Mouse (Mus musculus) large intestine, adult 2 months (tissue): Measurements from ENCODE around the gene Slc9a9. TPM values are rescaled to one million over a fixed set of nuclear protein-coding genes. Genes with fewer than 3 reads are reported as not detected.

Experiments
- DNase-seq: peaks from one replicate; pipeline ENCODE4 v3.0.0-alpha.2; 2012; ENCODE audit warnings: low read depth, low spot score
- WGBS: fragments of 180-500 bp; shearing (Covaris S2); methylation state at CpG from one replicate; pipeline ENCODE4 v1.1.7; 2018; 5-methylcytosine and 5-hydroxymethylcytosine counted together
- polyA plus RNA-seq: library from polyadenylated mRNA; depleted of rRNA; stranded (reverse); fragments of >200 nt; gene quantifications from 2 replicates; pipeline ENCODE4 v1.2.3, GENCODE M21; 2012

Slc9a9 gene
- polyA plus RNA-seq, 1 experiment = 1.5 TPM

DNA sequence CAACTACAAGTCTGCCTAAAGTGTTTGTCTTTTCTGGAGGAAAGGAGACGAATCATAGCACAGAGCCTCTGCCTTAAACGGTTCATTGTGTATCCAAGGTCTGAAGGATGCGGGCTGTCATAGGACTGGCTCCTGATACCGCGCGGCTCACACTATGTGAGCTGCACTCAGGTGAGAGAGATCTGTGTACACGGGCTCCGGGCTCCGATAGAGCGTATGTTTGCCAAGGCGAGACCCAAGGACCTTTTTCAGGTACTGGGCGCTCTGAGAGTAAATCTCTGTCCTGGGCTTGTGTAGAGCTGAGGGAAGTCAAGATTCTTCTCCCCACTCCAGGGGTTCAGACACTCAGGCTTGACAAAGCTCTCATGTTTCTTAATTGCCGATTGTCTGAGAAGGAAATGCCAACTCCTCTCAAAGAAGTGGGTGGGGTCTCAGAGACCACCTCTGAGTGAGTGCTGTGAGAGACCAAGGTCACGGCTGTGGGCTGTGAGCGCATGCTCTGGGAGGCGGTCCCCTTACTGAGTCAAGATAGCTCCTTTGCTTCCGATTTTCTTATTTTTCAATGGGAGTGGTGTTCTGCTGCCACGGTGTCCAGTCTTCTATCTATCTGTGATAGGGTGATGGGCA, 10.9 kb downstream of the Slc9a9 start:
- WGBS = 57% methylated on average over 18 of the region's 18 CpGs
- DNase-seq = no peak

GRCm38 (mm10) chr9:94681095-94681487, 11.4 kb downstream of the Slc9a9 start:
- no peak for DNase-seq
- WGBS = 84% methylated on average over 8 of the region's 8 CpGs

DNA sequence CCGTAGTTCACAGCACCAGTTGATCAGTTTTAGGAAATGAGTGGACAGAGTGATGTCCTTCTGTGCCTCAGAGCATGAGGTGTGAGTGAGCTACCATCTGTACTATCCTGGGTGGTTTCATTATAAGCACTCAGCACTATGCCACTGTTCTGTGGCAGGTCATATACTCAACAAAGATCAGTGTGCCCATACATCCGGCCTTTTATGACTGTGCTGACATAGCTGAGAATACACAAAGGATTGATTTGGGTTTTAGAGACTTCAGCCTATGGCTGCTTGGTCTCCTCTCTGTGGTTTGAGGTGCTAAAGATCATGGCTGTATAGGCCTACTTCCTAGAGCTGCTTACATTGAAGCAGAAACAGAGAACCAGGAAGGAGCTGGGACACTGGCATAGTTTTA, 12.6 kb downstream of the Slc9a9 start:
- WGBS = 66% methylated on average over 2 of the region's 2 CpGs

GRCm38 (mm10) chr9:94685640-94686039, 15.9 kb downstream of the Slc9a9 start:
- no peak for DNase-seq
- WGBS = 69% methylated on average over 1 of the region's 1 CpGs

More for the DNA sequence above, 12.6 kb downstream of the Slc9a9 start:
- no peak for DNase-seq

DNA sequence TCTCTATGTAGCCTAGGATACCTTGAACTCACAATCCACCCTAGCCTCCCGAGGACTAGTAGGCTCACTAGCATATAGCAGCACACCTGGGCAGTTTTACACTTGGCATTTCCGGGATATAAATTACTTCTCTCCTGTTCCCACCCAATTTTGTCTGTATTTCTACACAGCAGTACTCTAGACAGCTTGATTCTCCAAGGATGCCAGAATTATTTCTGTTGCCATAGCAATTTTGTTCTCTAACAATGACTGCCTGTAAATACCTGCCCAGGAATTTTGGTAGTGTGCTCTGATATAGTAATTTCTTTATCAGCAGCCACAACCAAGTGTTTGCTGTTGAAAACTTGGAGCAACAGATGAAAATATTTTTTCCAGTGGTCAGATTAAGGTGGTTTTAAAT, 16.7 kb downstream of the Slc9a9 start:
- no peak for DNase-seq
- 66% methylated on average over 2 of the region's 2 CpGs for WGBS

- 100% methylated on average over 1 of the region's 1 CpGs for WGBS
- DNase-seq = no peak
Measured at GRCm38 (mm10) chr9:94687203-94687859, 17.6 kb downstream of the Slc9a9 start.

DNA sequence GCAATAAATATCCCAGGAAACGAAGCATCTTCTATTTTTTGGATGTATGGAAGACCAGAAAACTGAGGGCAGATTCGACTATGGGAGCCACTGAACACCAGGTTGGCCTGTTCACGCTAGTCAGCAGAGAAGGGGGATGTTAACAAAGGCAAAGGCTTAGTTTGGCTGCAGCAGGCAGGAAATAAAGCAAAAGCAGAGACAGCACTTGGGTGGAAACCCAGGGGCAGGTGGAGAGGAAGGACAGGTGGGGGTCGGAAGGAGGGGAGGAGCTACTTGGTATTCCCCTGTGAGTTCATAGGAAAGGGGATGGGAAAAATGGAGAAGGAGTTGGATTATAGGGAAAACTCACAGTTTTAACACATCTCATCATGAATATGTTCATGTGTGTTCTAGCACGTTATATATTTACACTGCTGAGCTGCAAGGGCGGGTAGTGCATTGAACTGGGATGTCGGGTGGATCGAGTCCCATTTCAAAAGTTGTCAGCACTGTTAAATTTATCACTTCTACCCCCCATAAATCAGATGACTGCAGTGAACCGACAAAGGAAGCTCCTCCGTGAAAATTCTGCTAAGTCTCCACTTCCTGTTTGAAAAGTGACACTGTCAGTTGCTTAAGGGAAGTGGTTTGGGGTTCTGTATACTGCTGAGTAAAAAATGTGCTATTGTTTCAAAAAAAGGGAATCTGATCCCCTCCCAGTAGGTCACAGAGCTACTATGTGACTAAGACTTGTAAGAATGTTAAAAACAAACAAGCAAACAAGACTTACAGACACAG, 21.8 kb downstream of the Slc9a9 start:
- WGBS = 19% methylated on average over 10 of the region's 10 CpGs
- DNase-seq = no peak

DNA sequence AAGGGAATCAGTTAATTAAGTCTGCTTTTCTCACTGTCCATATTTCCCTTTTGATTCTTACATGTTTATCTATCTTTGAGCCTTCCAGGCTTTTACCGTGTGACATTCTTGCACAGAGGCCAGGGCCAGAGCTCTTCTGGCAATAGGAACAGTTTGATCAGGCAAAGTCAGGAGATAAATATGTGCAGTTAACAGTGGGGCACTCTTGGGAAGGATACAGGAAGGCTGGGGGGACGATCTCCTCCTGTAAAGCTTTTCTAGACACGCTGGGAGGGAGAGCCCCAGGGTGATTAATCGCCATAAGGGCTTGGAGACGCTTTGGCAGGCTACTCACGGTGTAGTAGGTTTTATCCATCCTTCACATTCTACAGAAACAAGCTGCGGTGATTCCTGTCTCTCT, 22.4 kb downstream of the Slc9a9 start:
- DNase-seq = no peak
- 34% methylated on average over 7 of the region's 7 CpGs for WGBS

- DNase-seq = no peak
- WGBS = 86% methylated on average over 4 of the region's 4 CpGs
Measured at GRCm38 (mm10) chr9:94694243-94694642, 24.5 kb downstream of the Slc9a9 start.

DNA sequence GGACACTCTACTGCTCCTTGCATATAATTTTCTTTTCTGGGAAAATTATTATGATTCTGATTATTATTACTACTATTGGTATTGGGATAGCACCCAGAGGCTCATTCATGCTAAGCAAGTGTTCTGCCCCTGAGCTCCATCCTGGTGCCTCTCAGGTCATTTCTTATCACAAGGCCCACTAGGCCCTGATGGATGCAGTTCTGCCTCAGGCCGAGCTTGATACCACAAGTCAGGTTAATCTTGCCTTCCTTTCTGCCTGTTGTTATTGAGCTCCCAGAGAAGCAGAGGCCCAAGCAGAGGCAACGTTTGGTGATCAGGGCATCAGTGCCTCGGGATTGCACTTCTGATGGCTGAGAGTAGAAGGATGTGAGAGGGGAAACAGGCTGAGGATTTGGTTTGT, 25.3 kb downstream of the Slc9a9 start:
- WGBS = 82% methylated on average over 3 of the region's 3 CpGs
- DNase-seq = no peak

- DNase-seq = no peak
Measured at GRCm38 (mm10) chr9:94696539-94697079, 26.9 kb downstream of the Slc9a9 start.

DNA sequence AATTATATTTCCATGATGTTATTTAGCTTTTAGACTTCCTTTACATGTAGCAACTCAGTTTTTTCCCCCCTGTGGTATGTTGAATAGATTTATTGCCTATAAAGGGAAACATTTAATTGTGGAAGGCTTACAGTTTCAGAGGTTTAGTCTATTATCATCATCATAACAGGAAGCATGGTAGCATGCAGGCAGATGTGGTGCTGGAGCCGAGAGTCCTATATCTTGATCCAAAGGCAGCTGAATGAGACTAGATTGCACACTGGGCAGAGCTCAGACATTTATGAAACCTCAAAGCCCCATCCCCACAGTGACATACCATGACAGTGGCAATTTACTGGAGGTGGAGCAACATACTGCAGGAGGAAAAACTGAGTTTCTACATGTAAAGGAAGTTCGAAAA, 28.5 kb downstream of the Slc9a9 start:
- DNase-seq = no peak
- WGBS = 53% methylated on average over 2 of the region's 2 CpGs

More at GRCm38 (mm10) chr9:94696539-94697079, 26.9 kb downstream of the Slc9a9 start:
- WGBS = 43% methylated on average over 9 of the region's 9 CpGs

GRCm38 (mm10) chr9:94700549-94700948, 30.8 kb downstream of the Slc9a9 start:
- 86% methylated on average over 1 of the region's 1 CpGs for WGBS
- no peak for DNase-seq

- DNase-seq = no peak
- 40% methylated on average over 6 of the region's 6 CpGs for WGBS
Measured at GRCm38 (mm10) chr9:94701193-94701869, 31.6 kb downstream of the Slc9a9 start.

DNA sequence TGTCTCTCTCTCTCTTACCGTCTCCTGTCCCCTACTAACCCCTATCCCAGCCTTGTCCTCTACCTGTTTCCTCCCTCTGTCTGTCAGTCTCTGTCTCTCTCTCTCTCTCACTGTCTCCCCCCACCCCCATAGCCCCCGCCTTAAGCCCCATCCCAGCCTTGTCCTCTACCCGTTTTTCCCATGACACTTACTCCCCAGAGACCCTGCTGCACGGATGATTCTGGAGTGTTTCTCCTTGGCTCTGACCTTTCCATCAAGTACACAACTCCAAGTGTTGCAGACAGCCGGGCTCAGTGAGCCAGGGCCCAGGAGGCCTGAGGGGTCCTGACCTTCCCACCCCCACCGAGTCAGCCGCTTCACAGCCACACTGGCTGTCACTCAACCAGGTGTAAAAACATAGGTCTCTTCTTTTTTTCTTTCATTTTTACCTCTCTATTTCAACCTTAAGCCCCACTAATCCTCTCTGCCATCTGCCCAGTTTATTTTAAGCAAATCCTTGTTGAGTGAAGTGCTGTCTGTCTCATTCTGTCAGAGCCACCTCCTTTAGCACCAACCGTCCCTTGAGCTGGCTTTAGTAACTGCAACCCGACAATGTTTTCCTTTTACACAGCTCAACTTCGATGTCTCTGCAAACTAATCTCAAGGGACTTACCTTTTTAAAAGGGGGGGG, 32.4 kb downstream of the Slc9a9 start:
- 58% methylated on average over 10 of the region's 10 CpGs for WGBS
- DNase-seq = no peak

DNA sequence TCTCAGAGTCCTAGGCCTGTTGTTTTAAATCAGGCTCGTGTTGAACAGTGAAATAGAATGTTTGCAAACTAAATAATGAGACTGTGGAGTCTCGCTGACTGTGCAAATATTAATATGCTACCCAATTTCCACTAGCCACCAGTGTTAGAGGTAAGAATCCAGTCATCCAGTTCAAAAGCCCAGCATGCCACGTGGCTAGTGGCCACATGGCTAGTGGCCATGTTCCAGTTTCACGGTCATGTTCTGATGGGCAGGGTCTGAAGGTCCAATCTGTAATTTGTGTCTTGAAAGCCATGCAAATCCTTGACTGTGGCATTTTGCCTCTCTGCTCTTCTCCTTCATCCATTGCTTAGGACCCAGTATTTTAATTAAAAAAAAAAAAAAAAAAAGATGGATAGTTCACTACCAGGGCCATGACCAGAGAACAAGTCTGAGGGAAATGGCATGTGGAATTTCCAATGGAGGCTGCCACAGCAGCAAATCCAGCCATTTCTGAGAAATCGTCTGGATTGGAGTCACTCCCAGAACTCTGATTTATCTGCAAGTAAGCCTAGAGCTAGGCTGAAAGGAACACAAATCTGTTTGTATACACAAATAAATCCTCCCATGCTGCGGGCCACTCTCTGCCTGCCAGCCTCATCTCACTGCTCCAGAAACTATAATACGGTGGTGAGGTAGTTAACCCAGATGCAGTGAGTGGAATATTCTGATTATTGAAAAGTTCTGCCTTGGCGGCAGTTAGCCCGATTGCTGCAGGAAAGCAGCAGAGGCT, 35.5 kb downstream of the Slc9a9 start:
- no peak for DNase-seq

DNA sequence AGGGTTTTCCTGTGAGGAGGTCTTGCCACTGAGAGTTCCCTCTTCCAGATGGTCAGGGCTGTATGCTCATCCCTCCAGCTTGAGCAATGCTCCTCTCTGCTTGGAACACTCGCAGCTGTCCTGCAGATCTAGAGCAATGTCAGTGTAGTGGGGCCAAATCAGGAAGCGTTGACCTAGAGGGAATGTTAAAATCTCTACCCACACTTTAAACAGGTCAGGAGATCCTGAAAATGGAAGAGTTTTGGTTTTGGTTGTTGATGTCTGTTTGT, 36.0 kb downstream of the Slc9a9 start:
- DNase-seq = no peak
- 69% methylated on average over 2 of the region's 2 CpGs for WGBS

More for the DNA sequence above, 35.5 kb downstream of the Slc9a9 start:
- 64% methylated on average over 9 of the region's 9 CpGs for WGBS

GRCm38 (mm10) chr9:94712084-94712483, 42.4 kb downstream of the Slc9a9 start:
- WGBS = 85% methylated on average over 5 of the region's 5 CpGs

GRCm38 (mm10) chr9:94716695-94717094, 47.0 kb downstream of the Slc9a9 start:
- WGBS = 60% methylated on average over 2 of the region's 2 CpGs
- DNase-seq = no peak

More at GRCm38 (mm10) chr9:94712084-94712483, 42.4 kb downstream of the Slc9a9 start:
- no peak for DNase-seq
